Mouse (Mus musculus) embryonic fibroblast, embryonic 13.5 days (primary cell): Measurements from ENCODE around the gene Rfx5.
"Not testable (repeated sequence)": the region's sequence is repeated elsewhere in the genome, so short reads cannot be mapped to it uniquely, and the experiment has no call there.

Source experiments
- CTCF ChIP-seq: IDR thresholded peaks from 2 replicates; pipeline ENCODE4 v1.5.1; 2011; ENCODE audit warnings: mild to moderate bottlenecking, control low read depth, low read length, moderate library complexity, borderline replicate concordance; ENCODE audit not compliant: insufficient read depth
- POLR2A ChIP-seq: IDR thresholded peaks from 2 replicates; pipeline ENCODE4 v1.6.1; 2011; ENCODE audit warnings: low read depth, mild to moderate bottlenecking, control low read depth, low read length, moderate library complexity

DNA sequence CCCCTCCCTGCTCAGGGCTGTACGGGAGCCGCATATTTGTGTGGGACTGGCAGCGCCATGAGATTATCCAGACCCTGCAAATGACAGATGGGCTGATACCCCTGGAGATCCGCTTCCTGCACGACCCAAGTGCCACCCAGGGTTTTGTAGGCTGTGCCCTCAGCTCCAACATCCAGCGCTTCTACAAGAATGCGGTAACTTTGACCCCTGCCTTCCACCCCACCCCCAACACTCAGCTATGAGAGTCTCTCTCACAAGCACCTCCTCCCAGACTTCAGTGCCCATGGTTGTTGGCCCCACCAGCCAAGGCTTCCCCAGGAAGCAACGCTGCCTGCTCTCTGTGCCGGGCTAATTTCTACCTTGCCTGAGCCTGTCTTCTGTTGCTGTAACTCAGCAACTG is 13.8 kb upstream of the Rfx5 start:
- not testable (repeated sequence) for TF ChIP-seq CTCF, POLR2A
